Mouse (Mus musculus) mouse embryonic stem cell (cell line): ENCODE results near the gene Itch.
"Not testable (repeated sequence)": the region's sequence is repeated elsewhere in the genome, so short reads cannot be mapped to it uniquely, and the experiment has no call there.

Experiments used
- in situ Hi-C, 2 experiments: fragments of 300-500 bp; cut with MboI; formaldehyde crosslinking; loops; 1 replicate in 1 of 2; 3 replicates in 1 of 2; pipeline ENCODE4 v1.14.3; 2019 to 2020; ENCODE audit warnings: low sequenced_read_pairs in 2 of 2, low pct_unique_long_range_greater_than_20kb in 1 of 2, mixed read lengths in 1 of 2; ENCODE audit not compliant: unreplicated experiment in 1 of 2

Itch gene

DNA sequence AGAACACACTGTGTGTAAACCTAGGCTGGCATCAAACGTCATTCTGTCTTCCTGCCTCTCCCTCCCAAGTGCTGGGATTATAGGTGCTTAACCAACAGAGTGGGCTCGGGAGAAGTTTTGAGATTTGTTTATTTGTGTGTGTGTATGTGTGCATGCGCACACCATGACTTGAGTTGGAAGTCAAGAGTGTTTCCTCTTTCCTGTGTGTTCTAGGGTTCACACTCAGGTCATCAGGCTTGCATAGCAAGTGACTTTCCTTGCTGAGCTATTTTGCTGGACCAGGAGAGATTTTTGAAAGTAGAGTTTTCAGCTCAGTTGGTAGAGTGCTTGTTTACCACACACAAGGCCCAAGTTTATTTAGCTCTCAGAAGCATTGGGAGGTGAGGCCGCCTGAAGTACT is 1.8 kb downstream of the Itch start:
- in situ Hi-C loops: no loop called here

DNA sequence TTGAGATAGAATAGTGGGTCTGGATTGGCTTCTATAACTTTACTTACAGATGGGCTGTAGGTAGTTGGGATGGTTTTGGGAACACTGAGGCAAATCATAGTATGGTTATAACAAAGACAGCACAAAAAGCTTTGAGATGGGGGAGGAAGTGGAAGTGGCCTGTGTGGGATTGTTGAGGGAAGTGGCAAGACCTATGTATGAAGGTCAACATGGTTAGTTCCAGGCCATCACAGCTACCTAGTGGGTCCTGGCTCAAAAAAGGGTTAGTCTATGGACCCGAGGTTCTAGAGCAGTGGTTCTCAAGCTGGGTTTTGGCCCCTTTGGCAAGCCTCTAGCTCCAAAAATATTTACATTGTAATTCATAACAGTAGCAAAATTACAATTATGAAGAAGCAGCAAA is 2.2 kb downstream of the Itch start:
- in situ Hi-C loops: no loop called here

DNA sequence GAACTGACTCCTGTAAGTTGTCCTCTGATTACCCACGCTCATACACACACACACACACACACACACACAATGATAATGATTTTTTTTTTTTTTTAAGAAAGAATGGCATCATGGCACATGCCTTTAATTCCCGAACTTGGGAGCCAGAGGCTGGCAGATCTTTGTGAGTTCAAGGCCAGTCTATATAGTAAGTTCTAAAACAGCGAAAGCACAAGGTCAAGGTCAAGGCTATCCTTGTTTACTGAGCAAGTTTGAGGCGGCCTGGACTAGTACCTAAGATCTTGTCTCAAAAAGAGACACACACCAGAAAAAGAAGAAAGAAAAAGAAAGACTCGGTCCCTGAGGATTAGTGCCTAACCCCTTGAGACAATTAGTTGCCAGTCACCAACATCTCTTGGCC is 7.7 kb downstream of the Itch start:
- in situ Hi-C loops: no loop called here

DNA sequence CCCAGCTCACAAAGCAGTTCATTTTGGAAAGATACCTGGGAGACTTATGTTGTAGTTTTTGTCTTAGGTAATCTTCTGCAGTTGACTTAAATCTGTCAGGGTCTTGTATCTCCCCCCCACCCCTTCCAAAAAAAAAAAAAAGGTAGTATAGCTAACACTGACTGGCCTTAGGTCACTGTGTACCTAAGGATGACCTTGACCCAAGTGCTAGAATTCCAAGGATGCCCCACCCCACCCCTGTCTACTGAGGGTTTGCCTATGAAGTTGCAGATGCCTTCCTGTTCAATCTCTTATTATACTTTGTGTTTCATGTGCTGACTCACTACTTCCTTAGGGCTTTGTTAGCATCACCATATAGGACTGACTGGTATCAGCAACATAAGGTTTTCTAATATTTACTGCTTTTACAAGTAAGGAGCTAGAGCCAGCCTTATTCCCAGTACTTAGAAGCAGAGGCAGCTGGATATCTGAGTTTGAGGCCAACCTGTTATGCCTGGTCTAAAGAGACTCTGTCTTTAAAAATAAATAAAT is 8.8 kb downstream of the Itch start:
- in situ Hi-C loops: no loop called here

DNA sequence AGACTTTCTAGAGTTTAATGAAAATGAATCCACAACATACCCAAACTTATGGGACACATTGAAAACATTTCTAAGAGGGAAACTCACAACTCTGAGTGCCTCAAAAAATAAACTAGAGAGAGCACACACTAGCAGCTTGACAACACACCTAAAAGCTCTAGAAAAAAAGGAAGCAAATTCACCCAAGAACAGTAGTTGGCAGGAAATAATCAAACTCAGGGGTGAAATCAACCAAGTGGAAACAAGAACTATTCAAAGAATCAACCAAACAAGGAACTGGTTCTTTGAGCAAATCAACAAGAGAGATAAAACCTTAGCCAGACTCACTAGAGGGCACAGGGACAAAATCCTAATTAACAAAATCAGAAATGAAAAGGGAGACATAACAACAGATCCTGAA is 16.0 kb downstream of the Itch start:
- in situ Hi-C loops: not testable (repeated sequence)

DNA sequence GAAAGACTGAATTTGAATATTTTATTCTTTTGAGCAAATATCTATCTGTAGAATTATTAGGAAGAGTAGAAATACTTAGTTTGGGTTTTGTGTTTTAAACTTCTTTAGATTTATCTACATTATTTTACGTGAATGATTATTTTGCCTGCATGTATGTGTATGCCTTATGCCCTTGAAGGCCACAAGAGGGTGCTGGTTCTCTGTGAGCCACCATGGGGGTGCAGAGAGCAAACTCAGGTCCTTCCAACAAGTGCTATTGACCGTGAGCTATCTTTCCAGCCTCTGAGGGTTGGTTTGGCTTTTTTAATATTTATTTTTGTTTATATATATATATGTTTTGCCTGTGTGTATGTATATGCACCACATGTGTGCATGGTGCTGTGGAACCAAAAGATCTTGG is 74.1 kb downstream of the Itch start:
- in situ Hi-C loops: no loop called here

DNA sequence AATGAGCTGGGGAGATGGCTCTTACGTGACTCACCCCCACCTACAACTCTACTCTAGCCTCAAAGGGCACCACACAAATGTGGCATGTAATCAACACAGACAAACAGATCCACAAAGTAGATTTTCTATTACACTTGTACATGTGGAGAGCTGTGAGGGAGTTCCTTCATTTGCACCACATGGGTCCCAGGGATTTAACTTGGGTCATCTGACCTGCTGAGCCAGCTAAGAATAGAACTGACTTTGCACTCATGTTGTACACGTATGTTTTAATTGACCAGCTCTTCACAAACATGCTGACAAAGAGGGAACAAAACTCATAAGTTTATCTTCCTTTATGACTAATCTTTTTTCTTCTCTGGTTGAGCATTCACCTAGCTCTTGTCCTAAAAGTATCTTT is 89.8 kb downstream of the Itch start:
- in situ Hi-C loops: no loop called here

DNA sequence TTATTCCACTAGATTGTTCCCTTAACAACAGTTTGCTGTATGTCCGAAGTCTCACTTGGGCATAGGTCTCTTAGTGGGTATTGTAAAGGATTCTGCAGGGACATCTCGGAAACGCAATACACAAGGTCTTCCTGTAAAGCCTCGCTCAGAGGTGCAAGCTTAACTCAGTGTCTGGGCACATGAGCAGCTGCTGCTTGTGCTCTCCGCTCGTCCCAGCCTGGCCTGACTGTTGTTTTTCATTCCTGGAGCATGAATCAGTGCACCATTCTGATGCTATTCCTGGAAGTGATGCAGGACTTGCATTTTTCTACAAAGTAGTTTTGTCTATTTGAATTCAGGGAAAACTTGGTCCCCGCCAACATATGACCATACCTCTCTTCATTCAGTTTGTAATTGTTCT is 91.4 kb downstream of the Itch start:
- in situ Hi-C loops: no loop called here

DNA sequence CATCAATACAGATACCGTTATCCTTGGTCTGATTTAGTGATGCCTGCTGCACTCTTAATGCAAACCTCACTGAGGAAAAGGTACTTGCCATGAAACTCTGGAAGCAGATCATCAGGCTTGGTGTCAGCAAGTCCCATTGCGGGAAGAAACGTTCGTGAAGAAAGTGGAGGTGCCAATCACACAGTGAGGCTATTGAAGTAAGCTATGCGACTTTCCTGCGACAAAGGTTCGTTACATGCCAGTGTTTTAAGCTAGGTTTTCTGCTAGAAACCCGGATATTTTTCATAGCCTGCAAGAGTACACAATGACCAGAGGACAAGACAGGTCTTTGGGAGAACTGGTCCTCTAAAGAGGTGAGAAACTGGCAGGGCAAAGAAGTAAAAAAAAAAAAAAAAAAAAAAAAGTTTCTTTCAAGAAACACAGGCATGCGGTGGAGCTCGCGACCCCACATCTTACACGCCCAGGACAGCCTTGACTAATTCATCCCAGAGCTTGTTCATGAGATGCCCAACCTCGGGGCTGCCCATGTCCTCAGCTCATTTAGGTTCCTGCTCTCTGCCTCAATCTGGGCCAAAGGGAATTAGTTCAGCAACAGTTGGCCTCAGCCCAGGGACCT is 102.5 kb downstream of the Itch start:
- in situ Hi-C loops: no loop called here

DNA sequence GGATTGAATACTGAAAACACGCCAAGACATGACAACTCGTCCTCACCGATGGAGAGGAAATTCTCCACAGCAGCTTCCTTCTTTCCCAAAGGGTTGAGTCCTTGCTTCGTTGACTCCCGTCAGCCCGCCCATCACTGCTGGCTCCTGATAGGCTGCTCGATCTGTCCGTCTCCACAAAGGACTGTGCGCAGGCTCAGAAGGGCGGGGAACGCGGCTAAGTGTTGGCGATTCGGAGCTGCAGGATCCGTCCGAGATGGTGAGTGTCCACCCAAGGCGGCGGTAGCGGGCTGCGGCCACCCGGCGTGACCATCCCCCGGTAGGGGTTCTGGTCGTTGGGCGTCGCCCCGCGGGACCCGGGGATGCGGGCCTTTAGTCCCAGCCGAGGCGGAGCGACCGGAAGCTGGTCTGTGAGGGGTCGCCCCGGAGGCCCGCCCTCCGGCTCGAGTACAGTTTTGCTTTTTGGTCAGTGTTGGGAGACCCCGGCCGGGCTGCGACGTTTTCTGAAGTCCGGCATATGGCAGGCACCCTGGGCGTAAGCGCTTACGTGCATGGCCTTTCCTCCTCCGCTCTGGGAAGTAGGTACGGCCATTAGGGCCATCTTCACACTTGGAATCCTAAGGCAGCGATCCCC is 103.2 kb downstream of the Itch start, which contains the start of gene Dynlrb1:
Gene Dynlrb1 (plus strand): TSS at position 172 of the 631 bp plus-strand sequence.
- in situ Hi-C loops: no loop called here

DNA sequence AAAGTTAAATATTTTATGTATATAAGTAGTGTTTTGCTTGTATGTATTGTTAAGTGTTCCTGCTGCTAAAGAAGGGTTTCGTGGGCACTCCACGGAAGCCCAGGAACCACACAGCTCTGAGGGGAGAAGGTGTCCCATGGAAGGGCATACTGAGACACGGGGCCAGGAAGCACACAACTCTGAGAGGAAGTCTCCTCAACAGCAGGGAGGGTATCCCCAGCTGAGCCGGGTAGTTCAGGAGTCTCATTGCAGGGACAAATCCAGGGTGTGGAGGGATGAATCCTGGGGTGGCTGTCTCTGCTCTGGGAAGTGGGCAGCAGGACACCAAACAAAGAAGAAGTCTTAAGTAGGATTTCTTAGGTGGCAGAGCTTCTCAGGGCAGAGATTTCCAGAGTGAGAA is 104.0 kb downstream of the Itch start:
- in situ Hi-C loops: no loop called here

DNA sequence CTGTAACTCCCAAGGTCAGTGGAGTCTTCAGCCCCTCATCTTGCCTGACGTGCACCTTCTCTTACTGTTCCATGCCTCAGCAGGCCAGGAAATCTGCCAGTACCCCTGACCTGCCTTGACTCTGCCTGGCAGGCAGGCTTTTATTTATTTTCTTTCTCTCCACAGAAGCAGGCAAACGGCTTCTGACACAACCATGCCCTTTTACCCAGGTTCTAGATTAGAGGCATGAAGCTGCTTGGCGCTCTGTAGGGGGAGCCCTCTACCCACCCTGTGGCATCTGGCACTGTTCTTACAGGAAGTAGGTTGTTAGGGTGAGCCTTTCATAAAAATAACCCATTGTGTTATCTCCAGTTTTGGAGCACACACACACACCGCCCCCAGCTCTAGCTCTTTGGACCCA is 107.6 kb downstream of the Itch start:
- in situ Hi-C loops: no loop called here

DNA sequence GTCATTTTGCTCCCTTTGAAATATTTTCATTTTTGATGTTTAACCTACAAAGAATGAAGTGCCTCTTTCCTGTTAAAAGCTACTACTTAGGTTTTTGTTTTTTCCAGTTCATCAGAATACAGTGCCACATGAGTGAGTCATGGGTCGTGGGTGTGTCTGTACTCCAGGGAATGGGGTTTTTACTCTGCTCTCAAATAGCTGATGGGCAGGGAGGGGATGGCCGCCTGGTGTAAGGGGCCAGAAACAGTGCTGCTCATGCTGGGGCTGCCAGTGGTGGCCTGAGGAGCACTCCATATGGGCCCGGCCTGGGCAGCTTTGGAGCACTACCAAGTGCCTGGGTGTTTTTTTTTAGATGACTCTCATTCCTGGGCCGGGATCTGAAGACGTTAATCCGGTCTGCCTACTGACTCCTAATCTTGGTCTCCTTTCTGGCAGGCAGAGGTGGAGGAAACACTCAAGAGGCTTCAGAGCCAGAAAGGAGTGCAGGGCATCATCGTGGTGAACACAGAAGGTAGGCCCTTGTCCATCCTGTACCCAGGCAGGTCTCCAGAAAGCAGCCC is 109.1 kb downstream of the Itch start:
- in situ Hi-C loops: no loop called here

DNA sequence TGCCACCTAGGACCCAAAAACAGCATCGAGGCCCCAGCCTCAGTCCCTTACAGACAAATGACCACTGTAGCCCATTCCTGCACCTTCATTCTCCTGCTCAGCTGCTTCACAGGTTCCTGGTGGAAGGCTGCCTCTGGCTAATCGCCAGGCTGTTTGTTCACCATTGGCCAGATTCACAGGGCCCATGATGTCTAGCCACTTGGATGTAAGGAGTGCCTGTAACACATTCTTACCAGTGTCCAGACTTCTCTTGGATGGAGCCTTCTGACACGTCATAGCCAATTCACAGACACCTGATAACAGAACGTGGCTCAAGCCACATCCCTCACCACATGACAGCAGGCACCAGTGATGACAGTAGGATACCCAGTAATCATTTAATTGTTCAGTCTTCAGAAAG is 112.9 kb downstream of the Itch start:
- in situ Hi-C loops: no loop called here

DNA sequence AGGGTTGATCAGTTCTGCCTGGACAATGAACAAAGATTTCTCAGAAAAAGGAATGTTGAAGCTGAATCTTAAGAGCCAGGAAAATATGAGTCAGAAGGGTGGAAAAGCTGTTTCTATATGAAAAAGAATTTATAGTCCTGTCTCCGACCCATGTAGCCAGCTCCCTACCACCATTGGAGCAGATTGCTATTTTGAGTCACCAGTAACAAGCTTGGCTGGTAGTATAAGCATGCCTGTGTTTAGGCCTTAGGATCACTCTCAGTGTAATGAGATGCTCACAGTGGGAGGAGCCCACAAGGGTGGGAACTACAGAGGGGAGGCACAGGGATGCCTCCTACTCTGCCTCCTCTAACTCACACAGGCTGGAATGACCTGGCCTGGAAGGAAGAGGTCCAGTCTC is 114.9 kb downstream of the Itch start:
- in situ Hi-C loops: no loop called here

DNA sequence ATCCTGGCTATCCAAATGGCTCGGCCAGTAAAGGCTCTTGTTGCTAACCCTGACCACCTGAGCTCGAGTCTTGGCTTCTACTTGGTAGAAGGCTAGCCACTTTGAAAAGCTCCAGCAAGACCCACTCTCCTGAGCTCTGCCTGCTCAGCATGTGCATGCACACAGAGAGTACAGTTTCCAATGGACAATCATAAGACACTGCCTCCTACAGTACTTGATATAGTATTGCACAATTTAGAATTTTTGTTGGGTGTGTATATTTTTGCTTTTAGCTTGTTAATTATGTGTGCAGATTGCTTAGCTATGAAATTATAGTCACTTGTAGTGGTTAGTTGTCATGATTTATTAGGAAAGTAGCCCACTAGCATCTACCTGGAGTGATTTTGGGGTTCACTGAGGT is 115.4 kb downstream of the Itch start:
- in situ Hi-C loops: no loop called here

DNA sequence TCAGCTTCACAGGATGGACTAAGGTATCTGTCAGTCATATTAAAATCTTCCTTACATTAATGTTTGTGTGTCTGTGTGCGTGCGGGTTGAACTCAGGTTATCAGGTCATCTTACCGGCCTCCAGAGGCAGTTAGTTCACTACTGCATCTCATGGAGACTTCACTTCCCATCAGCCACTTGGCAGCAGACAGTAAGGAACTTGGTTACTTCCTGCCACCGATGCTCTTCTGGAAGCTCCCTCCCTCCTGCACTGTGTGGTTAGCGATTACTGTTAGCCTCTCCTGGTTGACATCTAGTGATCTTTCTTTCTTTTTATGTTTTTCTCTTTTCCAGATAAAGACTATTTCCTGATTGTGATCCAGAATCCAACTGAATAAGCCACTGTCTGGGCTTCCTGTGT is 116.3 kb downstream of the Itch start:
- in situ Hi-C loops: no loop called here

DNA sequence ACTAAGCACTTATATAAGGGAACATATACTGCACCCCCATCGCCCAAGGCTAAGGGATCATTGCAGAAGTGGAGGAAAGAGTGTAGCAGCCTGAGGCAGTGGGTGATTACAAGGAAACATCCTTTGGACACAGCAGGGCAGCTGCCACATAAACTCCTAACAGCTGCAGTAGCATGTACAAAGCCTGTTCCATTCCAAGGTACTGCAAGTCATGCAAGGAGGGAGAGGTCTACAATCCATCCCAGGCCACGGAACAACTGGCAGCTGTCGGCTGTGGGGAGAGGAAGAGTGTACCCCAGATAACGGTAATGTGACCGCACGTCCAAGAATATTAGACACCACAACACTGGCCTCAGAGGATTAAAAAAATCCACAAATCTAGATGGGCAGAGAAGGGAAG is 132.2 kb downstream of the Itch start:
- in situ Hi-C loops: no loop called here

DNA sequence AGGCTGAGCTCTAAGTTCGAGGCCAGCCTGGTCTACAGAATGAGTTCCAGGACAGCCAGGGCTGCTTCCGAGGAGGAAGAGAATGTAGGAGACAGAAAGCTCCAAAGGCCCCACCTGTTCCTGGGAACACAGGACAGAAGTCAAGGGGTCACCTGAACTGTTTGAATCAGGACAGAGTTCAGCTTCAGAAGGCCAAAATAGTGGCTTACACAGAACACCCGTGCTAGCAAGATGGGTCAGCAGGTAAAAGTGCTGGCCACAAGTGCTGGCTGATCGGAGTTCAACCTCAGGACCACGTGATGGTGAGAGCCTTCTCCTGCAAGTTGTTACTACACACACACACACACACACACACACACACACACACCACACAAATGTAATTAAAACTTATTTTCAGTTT is 133.6 kb downstream of the Itch start:
- in situ Hi-C loops: no loop called here

DNA sequence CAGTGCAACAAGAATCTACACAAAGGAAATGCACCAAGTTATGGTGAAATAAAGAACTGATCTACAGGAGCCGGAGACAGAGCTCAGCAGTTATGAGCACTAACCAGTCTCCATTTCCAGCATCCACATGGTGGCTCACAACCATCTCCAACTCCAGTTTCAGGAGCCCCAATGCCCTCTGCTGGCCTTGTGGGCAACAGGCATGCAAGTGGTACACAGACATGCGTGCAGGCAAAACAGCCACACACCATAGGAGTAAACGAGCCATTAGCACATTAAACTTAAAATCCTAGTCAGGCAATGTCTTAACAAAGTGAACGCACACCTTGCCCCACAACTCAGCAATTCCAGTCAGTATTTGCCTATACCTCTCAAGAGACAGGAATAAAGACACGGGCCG is 138.6 kb downstream of the Itch start:
- in situ Hi-C loops: loop anchor here in 1 of 2 experiments (10.0 kb wide), 1 partner anchor 187 kb away; no protein-coding TSS in a partner anchor
